Mouse (Mus musculus) urinary bladder, postnatal 25 days (tissue): ENCODE data around the gene Olfr1311.
"Not testable (repeated sequence)": the region's sequence is repeated elsewhere in the genome, so short reads cannot be mapped to it uniquely, and the experiment has no call there.

Experiments used
- DNase-seq: peaks from one replicate; pipeline ENCODE4 v3.0.0; 2022; ENCODE audit warnings: low spot score

The Olfr1311 gene

GRCm38 (mm10) chr2:112024312-112024711 lies at the start of gene Olfr1311:
TSS of gene Olfr1311 (minus strand) at chr2:112024412.
- DNase-seq = no peak

- DNase-seq = no peak
Observed at GRCm38 (mm10) chr2:112050138-112050537, 25.9 kb upstream of the Olfr1311 start, which contains the start of gene Olfr1312. TSS of gene Olfr1312 (minus strand) at chr2:112050238.

- not testable (repeated sequence) for DNase-seq
Observed at GRCm38 (mm10) chr2:112026971-112027370, 2.8 kb upstream of the Olfr1311 start.

GRCm38 (mm10) chr2:112014900-112015299 lies 9.3 kb downstream of the Olfr1311 start:
- no peak for DNase-seq

GRCm38 (mm10) chr2:112012608-112013007 lies 11.6 kb downstream of the Olfr1311 start, which contains the start of gene Olfr1310:
TSS of gene Olfr1310 (minus strand) at chr2:112012708.
- no peak for DNase-seq

GRCm38 (mm10) chr2:111990181-111990580 lies 34.0 kb downstream of the Olfr1311 start, which contains the start of gene Olfr1309:
TSS of gene Olfr1309 (minus strand) at chr2:111990281.
- no peak for DNase-seq
